Mouse (Mus musculus): ENCODE data around the gene Tcf20.
"Not testable (repeated sequence)": the region's sequence is repeated elsewhere in the genome, so short reads cannot be mapped to it uniquely, and the experiment has no call there.

DNA sequence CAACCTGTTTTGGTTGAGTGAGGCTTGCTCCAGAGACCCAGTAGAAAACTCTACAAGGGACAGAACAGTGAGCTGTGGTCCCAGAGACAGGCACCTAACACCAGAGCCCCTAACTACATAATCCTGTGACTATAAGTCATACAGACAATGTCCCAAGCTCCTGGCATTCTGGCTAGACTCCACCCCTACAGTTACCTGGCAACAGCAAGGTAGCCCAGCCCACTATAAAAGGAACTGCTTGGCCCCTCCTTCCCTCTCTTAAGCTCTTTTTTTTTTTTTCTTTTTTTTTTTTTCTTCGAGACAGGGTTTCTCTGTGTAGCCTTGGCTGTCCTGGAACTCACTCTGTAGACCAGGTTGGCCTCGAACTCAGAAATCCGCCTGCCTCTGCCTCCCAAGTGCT, 121.4 kb downstream of the Tcf20 start:
- TF ChIP-seq CTCF (conservative IDR thresholded peaks at IDR 0.05; ENCODE audit: low read length); POU5F1 (IDR thresholded peaks at IDR 0.05; ENCODE audit: borderline replicate concordance, low read length); NANOG (IDR thresholded peaks at IDR 0.05; ENCODE audit: borderline replicate concordance, low read length): not testable (repeated sequence)
